Mouse (Mus musculus) neural tube, embryonic 15.5 days (tissue): ENCODE measurements around the gene Cpsf4l. TPM values are rescaled to one million over a fixed set of nuclear protein-coding genes. Genes with fewer than 3 reads are reported as not detected.

ENCODE experiments used
- ATAC-seq: fragments of 200-750 bp; cut with Nextera tagmentation; 2 replicates; pipeline ENCODE4 v1.8.0; 2017; ENCODE audit warnings: mild to moderate bottlenecking, moderate TSS enrichment, moderate library complexity; ENCODE audit not compliant: low FRiP score
- H3K27ac ChIP-seq: fragments of 300-500 bp; sonication (generic); replicated peaks from 2 replicates; pipeline ENCODE4 v1.5.1; 2015; ENCODE audit warnings: mild to moderate bottlenecking, inconsistent platforms
- H3K27me3 ChIP-seq: fragments of 300-500 bp; sonication (generic); replicated peaks from 2 replicates; pipeline ENCODE4 v1.6.1; 2015; ENCODE audit warnings: inconsistent platforms
- H3K36me3 ChIP-seq: fragments of 300-500 bp; sonication (generic); 2 replicates; pipeline ENCODE4 v1.6.1; 2015; ENCODE audit warnings: inconsistent platforms
- H3K4me1 ChIP-seq: fragments of 300-500 bp; sonication (generic); 2 replicates; pipeline ENCODE4 v1.6.1; 2015; ENCODE audit warnings: inconsistent platforms
- H3K4me2 ChIP-seq: fragments of 300-500 bp; sonication (generic); 2 replicates; pipeline ENCODE4 v1.6.1; 2015; ENCODE audit warnings: inconsistent platforms, mild to moderate bottlenecking, moderate library complexity
- H3K4me3 ChIP-seq: fragments of 300-500 bp; sonication (generic); replicated peaks from 2 replicates; pipeline ENCODE4 v1.5.1; 2015; ENCODE audit warnings: mild to moderate bottlenecking, inconsistent platforms
- H3K9ac ChIP-seq: fragments of 300-500 bp; sonication (generic); replicated peaks from 2 replicates; pipeline ENCODE4 v1.6.1; 2015; ENCODE audit warnings: mild to moderate bottlenecking, inconsistent platforms
- H3K9me3 ChIP-seq: fragments of 300-500 bp; sonication (generic); replicated peaks from 2 replicates; pipeline ENCODE4 v1.6.1; 2016; ENCODE audit warnings: inconsistent platforms
- WGBS: fragments of 180-500 bp; shearing (Covaris S2); methylation state at CpG from one replicate; pipeline ENCODE4 v1.1.7; 2015; ENCODE audit warnings: mixed read lengths; 5-methylcytosine and 5-hydroxymethylcytosine counted together
- polyA plus RNA-seq: library from polyadenylated mRNA; unstranded; fragments of >200 nt; fragmentation: Nextera tagmentation; extraction: Ambion mirVana; gene quantifications from 2 replicates; pipeline ENCODE4 v1.2.1, GENCODE M21; 2015

Cpsf4l gene
- polyA plus RNA-seq, result 0.27 and 10.0 TPM in 2 replicates

DNA sequence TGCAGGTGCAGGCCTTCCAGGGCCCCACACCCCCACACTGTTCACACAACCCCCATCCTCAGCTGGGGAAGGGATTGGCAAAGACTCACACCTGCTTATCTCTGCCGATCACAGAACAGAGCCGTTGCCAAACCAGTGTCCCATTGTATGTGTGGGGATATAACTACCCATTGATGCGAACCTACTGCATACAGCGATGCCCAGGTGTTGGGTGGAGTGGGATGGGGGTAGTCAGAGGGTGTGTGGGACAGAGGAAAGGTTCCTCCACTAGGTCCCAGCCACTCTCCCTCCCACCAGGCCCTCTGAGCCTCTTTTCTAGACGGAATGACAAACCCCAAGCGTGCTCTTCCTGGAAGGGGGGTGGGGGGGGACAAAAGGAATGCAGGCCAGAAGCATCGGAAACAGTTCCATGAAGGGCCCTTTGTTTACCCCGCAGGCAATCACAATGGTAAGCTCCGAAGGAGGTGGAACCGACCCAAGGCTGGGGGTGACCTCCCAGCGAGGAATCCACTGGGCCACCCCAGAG lies at the start of gene Cpsf4l:
Cpsf4l (minus strand) TSS at position 287 of the 526 bp plus-strand sequence.
- 8% methylated on average over 11 of the region's 11 CpGs for WGBS

DNA sequence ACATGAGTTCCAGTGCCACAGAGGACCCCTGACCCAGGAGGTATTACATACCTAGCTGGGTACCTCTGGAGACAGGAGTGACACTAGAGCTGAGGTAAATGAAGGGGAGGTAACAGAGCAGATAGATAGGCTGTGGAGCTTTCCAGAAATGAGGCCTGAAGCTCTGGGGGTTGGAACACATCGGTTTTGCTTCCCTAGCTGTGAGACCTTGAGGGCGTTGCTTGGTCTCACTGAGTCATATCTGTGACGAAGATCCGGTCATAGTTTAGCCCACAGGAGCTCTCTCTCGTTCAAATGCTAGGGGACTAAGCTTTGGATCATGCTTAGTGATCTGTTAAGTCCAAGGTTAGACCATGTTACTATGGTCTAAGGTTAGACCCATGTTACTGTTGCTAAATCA lies 49.0 kb upstream of the Cpsf4l start:
- H3K4me2 ChIP-seq, result no peak overlapping the region
- no peak overlapping the region for H3K9ac ChIP-seq
- H3K36me3 ChIP-seq, result no peaks in the 10 kb centered on the region
- no peak for ATAC-seq
- H3K4me3 ChIP-seq, result no peak overlapping the region
- H3K27me3 ChIP-seq, result no peaks in the 10 kb centered on the region
- peaks cover 6% of the 10 kb centered on the region; the same call in 1 of the 2 replicates for H3K4me1 ChIP-seq
- no peak overlapping the region for H3K27ac ChIP-seq
- WGBS, result 96% methylated on average over 5 of the region's 5 CpGs
- H3K9me3 ChIP-seq, result no peaks in the 10 kb centered on the region

More for the DNA sequence above, at the start of gene Cpsf4l:
- Histone ChIP-seq H3K4me1 (peaks cover 18% of the 10 kb centered on the region), H3K27me3 (0 out of 2 replicates have a peak, but pooled peaks cover 9% of the 10 kb centered on the region), H3K36me3 (0 out of 2 replicates have a peak, but pooled peaks cover 4% of the 10 kb centered on the region), H3K4me2 (no peak within 1 kb of the TSS), H3K9me3 (no peaks in the 10 kb centered on the region), H3K4me3 (no peak within 1 kb of the TSS), H3K9ac (no peak within 1 kb of the TSS; the same call in 1 of the 2 replicates), H3K27ac (peak within 1 kb of the TSS; percentile 38)
- peak; percentile 44 for ATAC-seq

GRCm38 (mm10) chr11:113756578-113756977 lies 46.8 kb upstream of the Cpsf4l start:
- Histone ChIP-seq H3K9me3 (no peaks in the 10 kb centered on the region), H3K27me3 (no peaks in the 10 kb centered on the region), H3K27ac (no peak overlapping the region), H3K4me2 (no peak overlapping the region), H3K4me1 (peaks cover 8% of the 10 kb centered on the region), H3K36me3 (no peaks in the 10 kb centered on the region), H3K9ac (no peak overlapping the region), H3K4me3 (no peak overlapping the region)
- ATAC-seq, result no peak
- 95% methylated on average over 12 of the region's 12 CpGs for WGBS

- Histone ChIP-seq H3K27me3 (no peaks in the 10 kb centered on the region), H3K4me3 (no peak overlapping the region), H3K27ac (no peak overlapping the region), H3K4me2 (no peak overlapping the region), H3K9ac (no peak overlapping the region), H3K4me1 (peaks cover 9% of the 10 kb centered on the region), H3K36me3 (no peaks in the 10 kb centered on the region), H3K9me3 (no peaks in the 10 kb centered on the region)
- 95% methylated on average over 14 of the region's 14 CpGs for WGBS
- ATAC-seq, result no peak
These were observed 46.1 kb upstream of the Cpsf4l start for GRCm38 (mm10) chr11:113755878-113756277.

- 60% methylated on average over 9 of the region's 9 CpGs for WGBS
- H3K9me3 ChIP-seq, result no peaks in the 10 kb centered on the region
- no peak overlapping the region for H3K4me2 ChIP-seq
- no peak overlapping the region for H3K9ac ChIP-seq
- no peak overlapping the region for H3K4me3 ChIP-seq
- no peaks in the 10 kb centered on the region for H3K36me3 ChIP-seq
- no peaks in the 10 kb centered on the region for H3K27me3 ChIP-seq
- peaks cover 18% of the 10 kb centered on the region for H3K4me1 ChIP-seq
- ATAC-seq, result no peak
- H3K27ac ChIP-seq, result no peak overlapping the region
These were observed 45.0 kb upstream of the Cpsf4l start for GRCm38 (mm10) chr11:113754845-113755244.

GRCm38 (mm10) chr11:113752685-113753430 lies 43.0 kb upstream of the Cpsf4l start:
- Histone ChIP-seq H3K4me1 (peaks cover 38% of the 10 kb centered on the region), H3K27ac (no peak overlapping the region), H3K36me3 (no peaks in the 10 kb centered on the region), H3K9me3 (no peaks in the 10 kb centered on the region), H3K4me3 (no peak overlapping the region), H3K4me2 (peak overlapping the region; percentile 82; the same call in 1 of the 2 replicates), H3K9ac (no peak overlapping the region), H3K27me3 (no peaks in the 10 kb centered on the region)
- WGBS, result 96% methylated on average over 10 of the region's 10 CpGs
- ATAC-seq, result no peak

- peak; percentile 9; the same call in 1 of the 2 replicates for ATAC-seq
- Histone ChIP-seq H3K36me3 (no peaks in the 10 kb centered on the region), H3K9me3 (no peaks in the 10 kb centered on the region), H3K27ac (peak overlapping the region; percentile 97), H3K27me3 (no peaks in the 10 kb centered on the region), H3K9ac (peak overlapping the region; percentile 97), H3K4me2 (peak overlapping the region; percentile 82), H3K4me3 (peak overlapping the region; percentile 72), H3K4me1 (peaks cover 44% of the 10 kb centered on the region)
- 18% methylated on average over 15 of the region's 15 CpGs for WGBS
These were observed 42.4 kb upstream of the Cpsf4l start for GRCm38 (mm10) chr11:113752158-113752661.

DNA sequence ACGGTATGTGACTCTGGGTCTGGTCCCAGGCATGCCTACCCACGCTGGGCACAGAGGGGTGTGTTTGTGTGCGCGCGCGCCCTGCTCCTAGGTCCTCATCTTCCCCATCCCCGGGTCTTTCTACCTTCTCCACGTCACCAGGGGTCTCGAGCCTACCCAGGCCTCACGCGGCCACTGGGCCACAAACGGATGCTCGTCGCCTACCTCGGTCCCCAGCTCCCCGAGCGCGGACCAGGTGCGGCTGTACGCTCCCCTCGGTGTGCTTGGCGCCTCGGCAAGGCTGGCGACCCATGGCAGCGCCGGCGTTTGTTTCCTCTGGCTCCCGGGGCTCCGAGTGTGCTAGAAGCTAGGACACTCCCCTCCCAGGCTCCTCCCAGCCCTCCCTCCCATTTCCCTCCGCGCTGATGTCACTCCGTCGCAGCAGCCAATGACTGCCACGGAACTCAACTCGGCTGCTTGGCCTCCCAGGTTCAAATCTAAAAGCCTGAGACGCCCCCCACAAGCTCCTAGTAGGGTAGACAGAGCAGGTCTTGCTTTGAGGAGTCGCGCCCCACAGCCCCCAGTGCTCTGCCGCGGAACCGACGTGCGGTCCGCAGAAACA lies 41.8 kb upstream of the Cpsf4l start, which contains the start of gene Cdc42ep4:
Cdc42ep4 (minus strand) TSS at position 398 of the 601 bp plus-strand sequence.
- under 1% methylated on average over 43 of the region's 44 CpGs for WGBS
- Histone ChIP-seq H3K4me2 (peak within 1 kb of the TSS; percentile 82), H3K27me3 (no peaks in the 10 kb centered on the region), H3K27ac (peak within 1 kb of the TSS; percentile 97), H3K4me1 (peaks cover 48% of the 10 kb centered on the region), H3K4me3 (peak within 1 kb of the TSS; percentile 72), H3K9ac (peak within 1 kb of the TSS; percentile 97), H3K9me3 (no peaks in the 10 kb centered on the region), H3K36me3 (no peaks in the 10 kb centered on the region)
- ATAC-seq, result peak; percentile 91

DNA sequence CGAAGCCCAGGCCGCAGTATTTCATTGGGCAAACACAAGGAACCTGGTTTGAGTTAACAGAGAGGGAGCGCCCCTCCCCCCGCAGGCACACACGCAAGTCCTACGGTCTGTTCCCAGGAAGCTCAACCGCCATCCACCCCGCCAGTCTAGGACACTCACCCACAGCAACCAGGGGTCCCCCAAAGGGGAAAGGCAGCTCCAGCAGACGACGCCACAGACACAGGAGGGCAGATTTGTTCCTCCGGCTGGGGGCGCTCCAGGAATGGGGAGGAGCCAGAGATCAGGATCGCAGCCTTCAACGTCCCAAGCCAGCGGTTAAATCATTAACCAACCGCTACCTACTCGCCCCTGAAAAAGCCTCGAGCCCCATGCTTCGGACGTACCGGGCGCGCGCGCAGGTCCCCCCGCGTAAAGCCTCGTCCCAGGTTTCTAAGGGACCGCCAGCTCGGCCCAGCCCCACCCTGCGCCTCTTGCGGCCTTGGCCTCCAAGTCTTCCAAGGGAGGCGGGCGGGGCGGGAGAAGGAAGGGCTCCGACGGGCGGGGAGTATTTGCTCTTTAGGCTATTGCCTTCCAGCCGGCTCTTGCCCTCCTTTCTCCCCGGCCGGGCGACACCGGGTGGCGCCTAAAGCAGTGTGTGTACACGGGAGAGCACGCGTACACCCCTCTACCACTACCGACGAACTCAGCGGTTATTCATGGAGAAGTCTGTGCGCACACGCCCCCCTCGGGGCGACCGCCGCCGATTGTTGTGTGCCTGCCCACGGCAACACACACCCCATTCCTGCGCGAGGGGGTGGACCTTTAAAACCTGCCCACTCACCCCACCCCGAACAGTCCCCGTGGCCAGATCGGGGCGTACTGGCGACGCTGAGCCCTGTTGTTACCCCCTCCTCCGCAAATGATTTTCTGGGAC lies 41.0 kb upstream of the Cpsf4l start:
- peak overlapping the region; percentile 82 for H3K4me2 ChIP-seq
- H3K4me1 ChIP-seq, result peaks cover 52% of the 10 kb centered on the region
- H3K36me3 ChIP-seq, result no peaks in the 10 kb centered on the region
- no peaks in the 10 kb centered on the region for H3K27me3 ChIP-seq
- under 1% methylated on average over 66 of the region's 67 CpGs for WGBS
- H3K4me3 ChIP-seq, result peak overlapping the region; percentile 72
- H3K9me3 ChIP-seq, result no peaks in the 10 kb centered on the region
- peak overlapping the region; percentile 97 for H3K9ac ChIP-seq
- ATAC-seq, result peak; percentile 22
- H3K27ac ChIP-seq, result peak overlapping the region; percentile 97

DNA sequence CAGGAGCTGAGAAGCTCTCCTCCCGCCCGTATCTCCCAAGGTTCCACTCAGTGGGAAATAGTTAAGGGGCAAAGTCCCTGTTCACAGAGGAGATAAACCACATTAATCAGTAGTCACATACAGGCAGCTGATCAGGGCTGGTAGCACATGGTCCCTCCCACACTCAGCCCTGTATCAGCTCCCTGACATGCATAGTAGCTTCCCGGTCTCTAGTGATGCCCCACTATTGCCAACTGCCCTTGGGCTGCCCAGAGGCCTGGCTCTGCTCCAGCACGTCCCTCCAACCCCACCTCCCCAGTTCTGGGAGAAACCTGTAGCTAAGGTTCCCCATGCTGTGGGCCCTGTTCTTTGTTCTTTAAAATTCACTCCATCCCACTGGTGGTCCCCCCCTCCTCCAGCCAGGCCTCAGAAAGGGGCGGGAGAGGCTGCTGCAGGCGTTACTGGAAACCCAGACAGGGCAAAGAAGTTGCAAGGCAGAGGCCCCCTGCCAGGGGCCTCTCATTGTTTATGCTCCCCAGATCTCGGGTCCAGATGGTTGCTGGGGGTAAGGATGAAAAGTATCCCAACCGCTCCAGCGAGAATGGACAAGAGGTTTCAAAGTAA lies 40.0 kb upstream of the Cpsf4l start:
- WGBS, result 3% methylated on average over 9 of the region's 9 CpGs
- H3K9me3 ChIP-seq, result no peaks in the 10 kb centered on the region
- peak overlapping the region; percentile 72 for H3K4me3 ChIP-seq
- peak overlapping the region; percentile 97 for H3K27ac ChIP-seq
- H3K4me1 ChIP-seq, result peaks cover 52% of the 10 kb centered on the region
- peak overlapping the region; percentile 97 for H3K9ac ChIP-seq
- ATAC-seq, result no peak
- no peaks in the 10 kb centered on the region for H3K27me3 ChIP-seq
- no peaks in the 10 kb centered on the region for H3K36me3 ChIP-seq
- H3K4me2 ChIP-seq, result peak overlapping the region; percentile 82
